Mouse (Mus musculus) ES-Bruce4 (cell line): ENCODE data around the gene Cmtm3.

Experiments used
- CTCF ChIP-seq: IDR thresholded peaks from one replicate; pipeline ENCODE4 v1.8.1; 2011; ENCODE audit warnings: low read depth, low read length
- POLR2A ChIP-seq: IDR thresholded peaks from one replicate; pipeline ENCODE4 v1.8.1; 2011; ENCODE audit warnings: low read length; ENCODE audit not compliant: insufficient read depth

- no peak for TF ChIP-seq POLR2A
- TF ChIP-seq CTCF, result no peak
Measured at GRCm38 (mm10) chr8:104342426-104342825, 3.2 kb downstream of the Cmtm3 start.
